Mouse (Mus musculus) small intestine, adult 2 months (tissue): ENCODE results near the gene H1f0.

ENCODE experiments used
- CTCF ChIP-seq: fragments of 200-500 bp; IDR thresholded peaks from 2 replicates; pipeline ENCODE4 v1.5.1; 2012; ENCODE audit warnings: low read depth, mild to moderate bottlenecking, control low read depth, inconsistent platforms, low read length, moderate library complexity, mixed read lengths; ENCODE audit not compliant: insufficient replicate concordance, insufficient read length; ENCODE audit errors: extremely low read depth
- POLR2A ChIP-seq: fragments of 200-500 bp; IDR thresholded peaks from 2 replicates; pipeline ENCODE4 v1.6.1; 2012; ENCODE audit warnings: low read depth, mild to moderate bottlenecking, control low read depth, inconsistent platforms, low read length, moderate library complexity

GRCm38 (mm10) chr15:79041585-79041984 lies 13.3 kb downstream of the H1f0 start, which contains the start of gene Galr3:
- TF ChIP-seq CTCF (no peak), POLR2A (no peak)
